Mouse (Mus musculus) spleen, adult 2 months (tissue): ENCODE measurements around the gene Tpcn1. TPM values are rescaled to one million over a fixed set of nuclear protein-coding genes. Genes with fewer than 3 reads are reported as not detected.

Source experiments
- DNase-seq, 2 experiments: peaks; one replicate each; pipeline versions ENCODE4 v3.0.0 to v3.0.0-alpha.2; 2012 to 2021; ENCODE audit warnings: low spot score in 2 of 2, low read depth in 1 of 2
- H3K27ac ChIP-seq: fragments of 200-500 bp; 2 replicates; pipeline ENCODE4 v1.5.1; 2012; ENCODE audit warnings: low read length, inconsistent platforms; ENCODE audit not compliant: insufficient read depth
- H3K27me3 ChIP-seq: fragments of 200-500 bp; 2 replicates; pipeline ENCODE4 v1.6.1; 2012; ENCODE audit warnings: mild to moderate bottlenecking, moderate library complexity, low read length, inconsistent platforms; ENCODE audit not compliant: control insufficient read depth, insufficient read depth
- H3K36me3 ChIP-seq: fragments of 200-500 bp; 2 replicates; pipeline ENCODE4 v1.6.1; 2012; ENCODE audit warnings: mild to moderate bottlenecking, low read length, inconsistent platforms; ENCODE audit not compliant: control insufficient read depth, insufficient read depth
- H3K4me1 ChIP-seq: fragments of 200-500 bp; 2 replicates; pipeline ENCODE4 v1.6.1; 2011; ENCODE audit warnings: inconsistent platforms; ENCODE audit not compliant: control insufficient read depth, insufficient read depth, insufficient read length
- H3K4me3 ChIP-seq: fragments of 200-500 bp; 2 replicates; pipeline ENCODE4 v1.5.1; 2011; ENCODE audit warnings: mild to moderate bottlenecking, inconsistent platforms; ENCODE audit not compliant: insufficient read depth, insufficient read length; ENCODE audit errors: extremely low read depth
- CTCF ChIP-seq: fragments of 200-500 bp; IDR thresholded peaks from 2 replicates; pipeline ENCODE4 v1.5.1; 2011; ENCODE audit warnings: mild to moderate bottlenecking, inconsistent platforms; ENCODE audit not compliant: insufficient read depth, insufficient read length, insufficient replicate concordance; ENCODE audit errors: extremely low read depth
- POLR2A ChIP-seq: fragments of 200-500 bp; IDR thresholded peaks from 2 replicates; pipeline ENCODE4 v1.6.1; 2011; ENCODE audit warnings: low read depth, low read length, inconsistent platforms
- WGBS: fragments of 180-500 bp; shearing (Covaris S2); methylation state at CpG from one replicate; pipeline ENCODE4 v1.1.7; 2018; 5-methylcytosine and 5-hydroxymethylcytosine counted together
- polyA plus RNA-seq: library from polyadenylated mRNA; depleted of rRNA; stranded (reverse); fragments of >200 nt; gene quantifications from 2 replicates; pipeline ENCODE4 v1.2.3, GENCODE M21; 2012

The Tpcn1 gene
- polyA plus RNA-seq, 1 experiment: 54.5 TPM

- peaks cover 3% of the 10 kb centered on the region; the same call in 1 of the 2 replicates for H3K36me3 ChIP-seq
- peaks cover 4% of the 10 kb centered on the region; the same call in 1 of the 2 replicates for H3K4me1 ChIP-seq
- H3K4me3 ChIP-seq: no peak overlapping the region
- H3K27me3 ChIP-seq: no peaks in the 10 kb centered on the region
- TF ChIP-seq POLR2A (no peak), CTCF (no peak)
- H3K27ac ChIP-seq: peak overlapping the region; percentile 63
- no peak for DNase-seq
- 75% methylated on average over 15 of the region's 15 CpGs for WGBS
Measured at GRCm38 (mm10) chr5:120516221-120516984, 72.1 kb downstream of the Tpcn1 start.

- Histone ChIP-seq H3K36me3 (peaks cover 3% of the 10 kb centered on the region; the same call in 1 of the 2 replicates), H3K4me3 (no peak overlapping the region), H3K4me1 (peaks cover 4% of the 10 kb centered on the region; the same call in 1 of the 2 replicates), H3K27ac (peak overlapping the region; percentile 39; the same call in 1 of the 2 replicates), H3K27me3 (no peaks in the 10 kb centered on the region)
- TF ChIP-seq CTCF (no peak), POLR2A (no peak)
- DNase-seq: no peak
- 85% methylated on average over 7 of the region's 7 CpGs for WGBS
Measured at GRCm38 (mm10) chr5:120515451-120515850, 73.0 kb downstream of the Tpcn1 start.

GRCm38 (mm10) chr5:120514754-120515153 is 73.7 kb downstream of the Tpcn1 start:
- TF ChIP-seq CTCF (no peak), POLR2A (no peak)
- H3K4me3 ChIP-seq: no peak overlapping the region
- H3K27ac ChIP-seq: peak overlapping the region; percentile 46
- DNase-seq: no peak
- H3K27me3 ChIP-seq: no peaks in the 10 kb centered on the region
- H3K4me1 ChIP-seq: peaks cover 4% of the 10 kb centered on the region; the same call in 1 of the 2 replicates
- 68% methylated on average over 4 of the region's 4 CpGs for WGBS
- no peaks in the 10 kb centered on the region; the same call in 1 of the 2 replicates for H3K36me3 ChIP-seq

- peak overlapping the region; percentile 46; the same call in 1 of the 2 replicates for H3K27ac ChIP-seq
- no peaks in the 10 kb centered on the region; the same call in 1 of the 2 replicates for H3K36me3 ChIP-seq
- 84% methylated on average over 9 of the region's 9 CpGs for WGBS
- no peak overlapping the region for H3K4me3 ChIP-seq
- H3K4me1 ChIP-seq: peaks cover 4% of the 10 kb centered on the region; the same call in 1 of the 2 replicates
- H3K27me3 ChIP-seq: no peaks in the 10 kb centered on the region
- no peak for DNase-seq
- TF ChIP-seq POLR2A: no peak
- no peak for TF ChIP-seq CTCF
Measured at GRCm38 (mm10) chr5:120514031-120514677, 74.3 kb downstream of the Tpcn1 start.

- no peak for TF ChIP-seq CTCF
- TF ChIP-seq POLR2A: no peak
- peaks cover 4% of the 10 kb centered on the region; the same call in 1 of the 2 replicates for H3K4me1 ChIP-seq
- WGBS: 82% methylated on average over 15 of the region's 15 CpGs
- no peak overlapping the region for H3K4me3 ChIP-seq
- no peaks in the 10 kb centered on the region for H3K27me3 ChIP-seq
- no peak overlapping the region for H3K27ac ChIP-seq
- no peak for DNase-seq
- no peaks in the 10 kb centered on the region; the same call in 1 of the 2 replicates for H3K36me3 ChIP-seq
Measured at GRCm38 (mm10) chr5:120512911-120513555, 75.4 kb downstream of the Tpcn1 start.

GRCm38 (mm10) chr5:120511643-120512220 is 76.7 kb downstream of the Tpcn1 start:
- H3K27ac ChIP-seq: peak overlapping the region; percentile 73
- no peaks in the 10 kb centered on the region; the same call in 1 of the 2 replicates for H3K36me3 ChIP-seq
- DNase-seq: no peak
- 5% methylated on average over 14 of the region's 14 CpGs for WGBS
- H3K4me1 ChIP-seq: peaks cover 4% of the 10 kb centered on the region; the same call in 1 of the 2 replicates
- no peaks in the 10 kb centered on the region for H3K27me3 ChIP-seq
- H3K4me3 ChIP-seq: peak overlapping the region; percentile 83; the same call in 1 of the 2 replicates
- TF ChIP-seq POLR2A (no peak), CTCF (no peak)
